Mouse (Mus musculus) sigmoid colon, adult 10 weeks (tissue): ENCODE measurements around the gene Hadhb. TPM values are rescaled to one million over a fixed set of nuclear protein-coding genes. Genes with fewer than 3 reads are reported as not detected.

Experiments
- polyA plus RNA-seq: library from polyadenylated mRNA; stranded (reverse); fragments of 350-450 nt; fragmentation: Illumina TruSeq; extraction: RNeasy Lipid Tissue Mini Kit (QIAGEN cat#74804); gene quantifications from one replicate; pipeline ENCODE4 v1.2.3, GENCODE M21; 2014; ENCODE audit warnings: low read depth, low replicate concordance

Gene Hadhb
- polyA plus RNA-seq = 759 TPM

GRCm38 (mm10) chr5:30154474-30155394, at the start of gene Hadhb, which contains the start of gene Hadha:
Gene Hadhb, plus strand, starts transcription at chr5:30155248.
Gene Hadha, minus strand, starts transcription at chr5:30155162.

DNA sequence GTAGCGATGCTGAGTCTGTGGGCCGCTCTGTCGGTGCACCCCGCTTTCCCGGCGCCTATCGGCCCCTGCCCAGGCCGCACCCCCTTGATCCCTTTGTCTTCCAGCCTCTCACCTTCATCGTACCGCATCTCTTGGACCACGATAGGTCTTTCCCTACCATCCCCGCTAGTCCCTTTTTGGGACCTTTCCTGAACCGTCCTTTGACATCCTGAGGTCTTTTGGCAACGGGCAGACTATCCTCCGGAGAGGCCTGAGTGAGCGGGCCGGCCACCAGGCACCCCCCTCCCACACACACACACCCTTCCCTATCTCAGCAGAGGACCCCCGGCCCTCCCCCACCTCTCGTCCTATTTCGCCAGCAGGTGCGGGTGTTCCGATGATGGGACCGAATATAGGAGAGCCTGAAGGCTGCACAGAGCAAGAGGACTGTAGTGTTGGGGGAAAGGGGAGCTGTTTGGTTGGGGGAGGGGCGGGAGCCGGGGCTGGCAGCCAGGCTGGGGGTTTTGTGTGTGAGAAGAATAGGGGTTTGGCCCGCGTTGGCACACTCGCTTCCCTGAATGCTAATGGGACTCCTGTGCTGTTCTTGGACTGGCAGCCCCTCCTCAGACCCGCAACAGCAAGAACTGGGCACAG, 49.3 kb upstream of the Hadhb start, which contains the start of gene 3110082J24Rik:
3110082J24Rik (minus strand) TSS at position 419 of the 633 bp plus-strand sequence.

DNA sequence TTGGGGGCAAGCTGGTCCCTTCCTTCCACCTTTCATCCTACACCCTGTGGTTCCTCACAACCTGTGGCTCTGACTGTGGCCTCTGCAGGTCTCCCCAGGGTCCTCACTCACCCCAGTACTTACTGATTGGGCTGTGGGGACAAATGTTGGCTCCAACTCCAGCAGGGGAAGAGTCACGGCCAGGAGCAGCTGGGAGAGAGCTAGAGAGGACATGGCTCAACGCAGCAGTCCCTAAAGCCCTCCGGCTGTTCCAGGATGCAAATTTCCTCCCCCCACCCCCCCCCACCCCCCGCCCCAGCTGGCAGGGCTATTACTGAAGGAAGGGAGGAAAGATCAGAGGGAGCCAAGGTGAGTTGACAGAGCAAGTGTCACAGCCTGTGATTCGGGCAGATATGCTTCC, 50.4 kb downstream of the Hadhb start, which contains the start of gene Adgrf3:
Adgrf3 (minus strand) TSS at position 230 of the 400 bp plus-strand sequence.

DNA sequence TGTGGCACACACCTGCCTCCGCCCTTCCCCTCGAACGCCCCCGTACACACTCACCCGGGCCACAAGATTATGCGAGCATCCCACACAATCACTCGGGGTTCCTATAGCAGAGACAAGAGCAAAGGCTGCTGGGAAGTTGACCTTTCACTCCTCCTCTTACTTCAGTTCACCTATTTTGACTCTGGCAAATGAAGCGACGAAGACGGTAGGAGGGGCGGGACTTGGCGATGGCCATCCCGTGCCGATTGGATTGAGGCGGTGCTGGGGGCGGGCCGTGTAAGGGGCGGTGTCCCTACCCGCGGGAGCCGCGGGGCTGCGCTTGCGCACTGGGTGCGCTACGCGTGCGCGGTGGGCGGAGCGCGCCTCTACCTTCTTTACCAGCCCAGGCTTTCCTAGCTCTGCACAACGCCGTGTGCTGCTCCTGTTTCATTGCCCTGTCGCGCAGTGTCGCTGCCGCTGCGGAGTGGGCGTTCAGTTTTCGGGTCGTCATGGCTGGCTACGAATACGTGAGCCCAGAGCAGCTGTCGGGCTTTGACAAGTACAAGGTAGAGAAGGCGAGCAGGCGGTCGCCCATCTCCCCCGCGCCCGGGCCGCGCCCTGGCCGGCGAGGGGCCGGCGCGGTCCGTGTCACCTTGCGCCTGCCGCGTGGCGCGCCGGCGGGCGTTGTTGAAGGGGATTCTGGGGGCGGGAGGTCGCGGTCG, 77.4 kb downstream of the Hadhb start, which contains the start of gene Selenoi:
Selenoi (plus strand) TSS at position 311 of the 701 bp plus-strand sequence.

Other genes with a start within 250 kb of the Hadhb start
- gene Il6, start 142.1 kb upstream of the Hadhb start, polyA plus RNA-seq = not detected
- 36.4 TPM for gene Tyms, start 81.6 kb upstream of the Hadhb start, polyA plus RNA-seq
- gene Garem2, start 50.1 kb upstream of the Hadhb start, polyA plus RNA-seq = not detected
- not detected for gene 3110082J24Rik, start 49.2 kb upstream of the Hadhb start, polyA plus RNA-seq
- 189 TPM for gene Hadha, start 86 bp upstream of the Hadhb start, polyA plus RNA-seq
- gene Adgrf3, start 50.5 kb downstream of the Hadhb start, polyA plus RNA-seq = not detected
- 97.4 TPM for gene Selenoi, start 77.3 kb downstream of the Hadhb start, polyA plus RNA-seq
- 1.0 TPM for gene Drc1, start 126.1 kb downstream of the Hadhb start, polyA plus RNA-seq